Mouse (Mus musculus) embryo, embryonic 11 days (tissue): ENCODE results near the gene Gm21970.

Experiments used
- DNase-seq: peaks from one replicate; pipeline ENCODE4 v3.0.0-alpha.2; 2015

Gm21970 gene

GRCm38 (mm10) chr16:91465505-91466240, 74.2 kb downstream of the Gm21970 start:
- no peak for DNase-seq

DNA sequence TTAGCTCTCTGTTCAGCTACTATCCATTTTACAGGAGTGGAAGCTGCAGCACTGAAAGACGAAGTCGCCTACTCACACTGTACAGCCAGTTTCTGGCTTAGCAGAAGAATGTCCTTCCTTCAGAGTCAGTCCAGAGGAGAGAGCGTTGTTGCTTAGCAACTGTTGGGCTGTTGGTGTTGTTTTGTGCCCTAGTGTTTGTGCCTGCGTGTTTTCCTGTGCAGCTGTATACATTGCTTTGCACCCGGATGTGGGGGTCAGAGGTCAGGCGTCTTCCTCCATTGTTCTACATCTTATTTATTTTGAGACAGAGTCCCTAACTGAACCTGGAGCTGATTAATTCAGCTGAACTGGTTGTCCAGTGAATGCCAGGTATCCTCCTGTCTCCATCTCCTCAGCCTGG, 75.0 kb downstream of the Gm21970 start:
- DNase-seq: peak; percentile 53
